Mouse (Mus musculus) heart, adult 2 months (tissue): Measurements from ENCODE around the gene Trpm4. TPM values are rescaled to one million over a fixed set of nuclear protein-coding genes. Genes with fewer than 3 reads are reported as not detected.
A peak's percentile ranks its signal among the peaks of the same experiment; 100 is the strongest.
"Not testable (repeated sequence)": the region's sequence is repeated elsewhere in the genome, so short reads cannot be mapped to it uniquely, and the experiment has no call there.

Experiments
- DNase-seq, 2 experiments: peaks; one replicate each; pipeline ENCODE4 v3.0.0; 2021
- H3K27ac ChIP-seq: fragments of 200-600 bp; 2 replicates; pipeline ENCODE4 v1.8.1; 2022
- H3K27me3 ChIP-seq: fragments of 200-500 bp; 2 replicates; pipeline ENCODE4 v1.6.1; 2012; ENCODE audit warnings: mild to moderate bottlenecking, low read length, inconsistent platforms, mixed read lengths; ENCODE audit not compliant: control insufficient read depth, insufficient read depth
- H3K36me3 ChIP-seq: fragments of 200-500 bp; 2 replicates; pipeline ENCODE4 v1.6.1; 2012; ENCODE audit warnings: low read length, inconsistent platforms; ENCODE audit not compliant: control insufficient read depth, insufficient read depth
- H3K4me1 ChIP-seq: fragments of 200-500 bp; 2 replicates; pipeline ENCODE4 v1.6.1; 2011; ENCODE audit warnings: low read length; ENCODE audit not compliant: control insufficient read depth, insufficient read depth
- H3K4me3 ChIP-seq: fragments of 200-600 bp; 2 replicates; pipeline ENCODE4 v1.8.1; 2022
- H3K79me2 ChIP-seq: fragments of 200-500 bp; replicated peaks from 2 replicates; pipeline ENCODE4 v1.6.1; 2012; ENCODE audit warnings: mild to moderate bottlenecking, inconsistent platforms, low read length, moderate library complexity, mixed read lengths; ENCODE audit not compliant: control insufficient read depth, insufficient read depth
- H3K9ac ChIP-seq: fragments of 200-500 bp; 2 replicates; pipeline ENCODE4 v1.6.1; 2012; ENCODE audit warnings: low read depth, mild to moderate bottlenecking, control low read depth, inconsistent platforms, low read length, mixed read lengths
- CTCF ChIP-seq: fragments of 200-600 bp; IDR thresholded peaks from 2 replicates; pipeline ENCODE4 v1.8.1; 2022; ENCODE audit warnings: antibody characterized with exemption, mild to moderate bottlenecking, moderate library complexity
- EP300 ChIP-seq: fragments of 200-500 bp; IDR thresholded peaks from 2 replicates; pipeline ENCODE4 v1.6.1; 2011; ENCODE audit warnings: low read depth, low read length, control low read depth; ENCODE audit not compliant: insufficient read depth
- POLR2A ChIP-seq: fragments of 200-500 bp; IDR thresholded peaks from 2 replicates; pipeline ENCODE4 v1.6.1; 2011; ENCODE audit warnings: mild to moderate bottlenecking, low read depth, low read length, control low read depth; ENCODE audit not compliant: insufficient read depth
- WGBS: fragments of 180-500 bp; shearing (Covaris S2); methylation state at CpG from one replicate; pipeline ENCODE4 v1.1.7; 2018; 5-methylcytosine and 5-hydroxymethylcytosine counted together
- intact Hi-C: fragments of 180-260 bp; cut with DNase I; formaldehyde crosslinking; loops from one replicate; pipeline ENCODE4 v1.15.1; 2025
- polyA plus RNA-seq: library from polyadenylated mRNA; depleted of rRNA; stranded (reverse); fragments of >200 nt; gene quantifications from 2 replicates; pipeline ENCODE4 v1.2.3, GENCODE M21; 2012
- total RNA-seq, 2 experiments: library from RNA; stranded (reverse); gene quantifications; 2 replicates each; pipeline ENCODE4 v1.2.3; 2021

Trpm4 gene
- total and polyA plus RNA-seq, 3 experiments = 21.0 to 38.7 (median 21.4) TPM

DNA sequence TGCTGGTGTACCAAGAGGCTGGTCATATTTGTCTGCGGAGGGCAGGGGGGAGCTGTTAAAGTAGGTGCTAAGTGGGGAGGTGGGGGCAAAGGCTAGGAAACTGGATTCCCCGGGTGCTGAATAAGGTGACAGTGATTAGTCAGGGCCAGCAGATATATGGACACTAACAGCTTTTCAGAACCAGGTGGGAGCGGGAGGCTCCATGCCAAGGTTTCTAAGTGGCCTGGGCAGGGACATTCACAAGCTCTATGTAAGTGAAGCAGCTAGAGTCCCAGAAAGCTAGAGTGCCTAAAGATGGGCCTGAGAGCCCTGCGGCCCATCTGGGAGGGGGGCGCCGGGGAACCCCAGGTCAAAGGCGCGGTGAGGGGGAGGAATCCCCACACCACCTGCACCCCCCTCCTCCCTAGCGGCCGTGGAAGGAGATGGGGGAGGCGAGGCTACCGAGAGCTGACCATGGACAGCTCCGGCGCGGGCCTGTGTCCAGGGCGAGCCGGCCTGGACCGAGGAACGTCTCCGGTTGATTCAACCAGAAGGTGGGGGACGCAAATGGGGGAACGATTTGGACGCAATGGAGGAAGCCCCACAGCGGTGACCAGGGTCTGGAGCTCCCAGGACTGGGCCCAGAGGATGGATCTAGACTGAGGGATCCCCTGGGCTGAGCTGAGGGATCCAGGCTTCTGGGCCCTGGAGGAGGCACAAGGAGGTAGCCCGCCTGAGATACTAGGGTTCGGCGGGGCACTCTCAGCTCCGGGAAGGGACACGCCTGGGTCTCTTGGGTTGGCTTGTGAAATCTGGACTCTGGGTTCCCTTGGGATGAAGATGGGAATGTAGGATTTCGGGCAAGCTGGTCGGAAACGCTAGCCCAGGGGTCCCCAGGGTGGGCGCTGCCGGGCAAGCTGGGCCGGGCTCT lies 32.4 kb upstream of the Trpm4 start:
- Histone ChIP-seq H3K4me1 (peaks cover 1% of the 10 kb centered on the region; the same call in 1 of the 2 replicates), H3K4me3 (peak overlapping the region; percentile 66), H3K27me3 (peaks cover 5% of the 10 kb centered on the region; the same call in 1 of the 2 replicates), H3K27ac (no peak overlapping the region), H3K9ac (peak overlapping the region; percentile 27; the same call in 1 of the 2 replicates), H3K36me3 (no peaks in the 10 kb centered on the region), H3K79me2 (no peaks in the 10 kb centered on the region)
- peak; percentile 35 for TF ChIP-seq CTCF
- no peak for TF ChIP-seq POLR2A
- intact Hi-C loops = loop anchor here (10.0 kb wide), 1 partner anchor 61 kb away; no protein-coding TSS in a partner anchor
- peak; percentile 53 to 71 for DNase-seq
- 4% methylated on average over 35 of the region's 35 CpGs for WGBS

DNA sequence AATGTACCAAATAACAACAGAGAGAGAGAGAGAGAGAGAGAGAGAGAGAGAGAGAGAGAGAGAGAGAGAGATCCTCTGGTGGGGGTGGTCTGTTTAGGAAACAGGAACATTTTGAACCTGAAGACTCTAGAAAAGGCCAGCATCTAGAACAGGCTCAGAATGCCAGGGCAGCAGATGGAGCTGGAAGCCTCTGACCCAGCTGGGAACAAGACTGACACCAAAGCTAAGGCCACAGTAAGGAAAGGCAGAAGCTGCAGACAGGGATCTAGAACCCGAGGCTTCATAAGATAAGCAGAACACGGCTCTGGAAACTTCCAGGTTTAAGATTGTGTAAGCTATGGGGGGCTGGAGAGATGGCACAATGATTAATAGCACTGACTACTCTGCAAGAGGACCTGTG lies 30.4 kb upstream of the Trpm4 start:
- H3K4me1 ChIP-seq = no peaks in the 10 kb centered on the region
- 55% methylated on average over 2 of the region's 2 CpGs for WGBS
- no peak for TF ChIP-seq POLR2A
- TF ChIP-seq EP300 = no peak
- no peak for TF ChIP-seq CTCF
- H3K27me3 ChIP-seq = peaks cover 5% of the 10 kb centered on the region; the same call in 1 of the 2 replicates
- no peak overlapping the region for H3K4me3 ChIP-seq
- no peak for DNase-seq
- H3K79me2 ChIP-seq = no peaks in the 10 kb centered on the region
- no peak overlapping the region for H3K9ac ChIP-seq
- no peak overlapping the region for H3K27ac ChIP-seq
- intact Hi-C loops = loop anchor here (10.0 kb wide), 1 partner anchor 59 kb away; no protein-coding TSS in a partner anchor
- no peaks in the 10 kb centered on the region for H3K36me3 ChIP-seq

DNA sequence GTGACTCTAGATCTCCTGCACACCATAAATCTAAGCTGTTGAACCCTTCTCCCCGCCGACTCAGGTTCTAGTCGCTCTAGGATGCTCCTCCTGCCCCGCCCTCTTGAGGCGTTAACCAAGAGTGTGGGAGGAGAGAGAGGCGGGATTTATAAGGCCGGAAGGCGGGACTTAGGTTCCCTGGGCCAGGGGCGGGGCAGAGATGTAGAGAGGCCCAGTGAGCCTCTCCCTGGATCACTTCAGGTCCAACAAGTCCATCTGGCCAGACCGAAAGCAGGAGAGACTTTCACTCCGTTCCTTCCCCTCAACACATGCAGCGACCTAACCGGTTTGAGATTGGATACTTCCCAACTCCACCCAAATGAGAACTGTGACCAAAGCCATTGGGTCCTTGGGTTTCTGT lies 29.2 kb upstream of the Trpm4 start:
- no peaks in the 10 kb centered on the region for H3K79me2 ChIP-seq
- H3K4me1 ChIP-seq = no peaks in the 10 kb centered on the region
- no peak overlapping the region for H3K9ac ChIP-seq
- no peak for TF ChIP-seq POLR2A
- no peak overlapping the region for H3K27ac ChIP-seq
- intact Hi-C loops = loop anchor here (10.0 kb wide), 1 partner anchor 58 kb away; no protein-coding TSS in a partner anchor
- WGBS = 8% methylated on average over 13 of the region's 13 CpGs
- no peak overlapping the region for H3K4me3 ChIP-seq
- no peaks in the 10 kb centered on the region for H3K36me3 ChIP-seq
- H3K27me3 ChIP-seq = peaks cover 5% of the 10 kb centered on the region; the same call in 1 of the 2 replicates
- DNase-seq = no peak

DNA sequence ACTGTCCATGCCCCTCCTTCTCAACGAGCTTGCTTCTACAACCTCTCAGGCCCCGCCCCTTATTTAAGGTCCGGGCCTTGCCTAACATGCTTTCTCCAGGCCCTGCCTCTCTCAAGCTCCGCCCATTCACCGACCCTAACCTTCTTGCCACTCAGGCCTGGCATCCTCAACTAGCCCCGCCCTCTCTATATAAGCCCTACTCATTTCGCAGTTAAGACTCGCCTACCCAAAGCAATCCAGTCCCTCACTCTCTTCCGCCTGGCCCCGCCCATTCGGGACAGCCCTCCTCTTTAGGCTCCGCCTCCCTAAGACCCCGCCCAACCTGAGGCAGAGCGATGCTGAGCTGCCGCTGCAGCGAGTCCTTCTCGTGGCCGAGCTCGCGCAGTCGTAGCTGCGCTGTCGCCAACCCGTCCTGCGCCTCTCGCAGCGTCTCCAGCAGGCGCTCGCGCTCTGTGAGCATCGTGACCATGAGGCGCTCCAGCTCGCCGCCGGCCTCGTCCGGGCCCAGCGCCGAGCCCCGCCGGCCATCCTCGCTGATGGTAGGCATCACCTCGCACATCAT lies 27.7 kb upstream of the Trpm4 start:
- peak; percentile 67 to 71 for DNase-seq
- peaks cover 5% of the 10 kb centered on the region; the same call in 1 of the 2 replicates for H3K27me3 ChIP-seq
- no peaks in the 10 kb centered on the region for H3K79me2 ChIP-seq
- intact Hi-C loops = loop anchor here (10.0 kb wide), 1 partner anchor 57 kb away; no protein-coding TSS in a partner anchor
- peak overlapping the region; percentile 44 for H3K4me3 ChIP-seq
- no peak overlapping the region for H3K27ac ChIP-seq
- 0 out of 2 replicates have a peak overlapping the region, but pooled peaks have one; percentile 9 for H3K9ac ChIP-seq
- no peaks in the 10 kb centered on the region for H3K36me3 ChIP-seq
- no peaks in the 10 kb centered on the region for H3K4me1 ChIP-seq
- no peak for TF ChIP-seq EP300
- TF ChIP-seq CTCF = no peak
- TF ChIP-seq POLR2A = no peak
- under 1% methylated on average over 43 of the region's 43 CpGs for WGBS

DNA sequence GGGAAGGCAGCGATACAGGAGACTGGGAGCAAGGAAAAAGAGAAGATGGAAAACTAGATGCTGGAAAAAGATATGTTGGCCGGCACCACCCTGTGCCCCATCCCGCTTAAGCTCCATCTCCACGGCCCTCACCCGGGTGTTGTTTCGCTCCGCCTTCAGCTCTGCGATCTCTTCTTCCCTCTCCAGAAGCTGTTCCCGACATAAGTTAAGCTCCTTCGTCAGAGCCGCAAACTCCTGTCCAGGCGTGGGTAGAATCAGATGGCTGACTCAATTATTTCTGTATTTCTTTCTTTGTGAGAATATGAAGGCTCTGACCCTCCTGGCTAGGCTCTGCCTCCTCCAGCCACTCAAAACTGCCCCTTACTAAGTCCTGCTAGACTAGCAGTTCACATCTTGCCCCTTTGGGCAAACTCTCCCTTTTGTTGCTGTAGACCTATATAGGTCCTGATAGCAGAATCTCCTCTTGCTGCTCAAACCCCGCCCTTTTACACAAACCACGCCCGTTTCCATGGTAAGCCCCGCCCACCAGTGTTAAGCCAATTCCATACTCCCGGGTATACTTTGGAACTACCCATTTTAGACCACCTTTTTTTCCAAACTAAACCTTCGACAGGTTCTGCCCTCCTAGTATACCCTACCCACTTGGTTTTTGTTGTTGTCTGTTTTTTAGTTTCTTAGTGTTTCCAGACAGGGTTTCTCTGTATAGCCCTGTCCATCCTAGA lies 27.0 kb upstream of the Trpm4 start:
- TF ChIP-seq CTCF = no peak
- TF ChIP-seq POLR2A = no peak
- no peak for TF ChIP-seq EP300
- intact Hi-C loops = loop anchor here (10.0 kb wide), 1 partner anchor 56 kb away; no protein-coding TSS in a partner anchor
- no peaks in the 10 kb centered on the region for H3K36me3 ChIP-seq

DNA sequence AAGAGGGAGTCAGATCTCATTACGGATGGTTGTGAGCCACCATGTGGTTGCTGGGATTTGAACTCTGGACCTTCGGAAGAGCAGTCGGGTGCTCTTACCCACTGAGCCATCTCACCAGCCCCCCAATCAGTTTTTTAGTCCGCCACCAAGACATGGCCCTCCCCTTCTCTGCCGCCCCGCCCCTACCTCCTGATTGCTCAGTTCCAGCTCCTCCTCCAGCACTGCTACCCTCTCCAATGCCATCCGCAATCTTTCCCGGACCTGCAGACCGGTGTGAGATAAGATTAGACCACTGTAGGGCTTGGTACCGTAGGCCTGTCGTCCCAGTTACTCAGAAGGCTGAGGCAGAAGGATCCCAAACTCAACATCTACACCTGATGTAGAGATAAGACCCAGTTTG lies 25.5 kb upstream of the Trpm4 start:
- H3K27ac ChIP-seq, H3K4me1 ChIP-seq, intact Hi-C loops, H3K9ac ChIP-seq, H3K27me3 ChIP-seq, DNase-seq, H3K36me3 ChIP-seq, H3K4me3 ChIP-seq, H3K79me2 ChIP-seq: not testable (repeated sequence)
- WGBS = 39% methylated on average over 9 of the region's 11 CpGs

More for the DNA sequence above, 27.0 kb upstream of the Trpm4 start:
- Histone ChIP-seq H3K9ac (no peak overlapping the region), H3K4me1 (no peaks in the 10 kb centered on the region), H3K27me3 (peaks cover 5% of the 10 kb centered on the region; the same call in 1 of the 2 replicates), H3K79me2 (no peaks in the 10 kb centered on the region), H3K27ac (no peak overlapping the region), H3K4me3 (no peak overlapping the region)
- WGBS = 40% methylated on average over 18 of the region's 18 CpGs
- no peak for DNase-seq
